Mouse (Mus musculus) spleen, adult 12 weeks (tissue): ENCODE results near the gene Cnnm3.

Source experiments
- DNase-seq: peaks from one replicate; pipeline ENCODE4 v3.0.0; 2022; ENCODE audit warnings: low spot score

Cnnm3 gene

DNA sequence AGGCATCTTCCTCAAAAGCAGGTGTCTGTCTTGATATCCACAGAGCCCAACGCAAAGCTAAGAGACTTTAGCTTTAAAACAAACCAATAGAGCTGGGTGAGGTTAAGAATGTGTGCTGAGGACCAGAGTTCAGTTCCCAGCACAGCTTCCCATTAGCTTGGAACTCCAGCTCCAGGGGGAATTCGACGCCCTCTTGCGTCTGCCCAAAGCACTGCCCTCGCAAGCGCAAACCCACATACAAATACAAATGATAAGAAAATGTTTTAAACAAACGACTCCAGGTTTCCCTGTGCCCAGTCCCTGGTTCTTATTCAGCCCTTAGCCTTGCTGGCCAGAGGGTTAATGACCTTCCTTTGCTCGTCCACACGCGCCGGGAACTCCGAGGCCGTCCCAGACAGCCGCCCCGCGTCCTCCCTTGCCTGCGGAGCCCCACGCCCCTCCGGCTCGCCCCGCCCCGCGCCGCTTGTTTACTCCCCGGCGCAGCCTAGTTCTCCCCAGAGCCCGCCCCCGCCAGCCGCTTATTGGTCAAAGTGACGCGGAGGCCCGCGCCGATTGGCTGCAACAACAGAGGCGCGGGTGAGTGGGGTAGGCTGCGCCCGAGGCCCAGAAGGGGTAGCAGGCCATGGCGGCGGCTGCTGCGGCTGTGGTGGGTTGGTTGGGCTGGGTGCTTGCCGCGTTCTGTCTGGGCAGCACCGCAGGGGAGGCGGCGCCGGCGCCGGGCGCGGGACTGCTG is at the start of gene Cnnm3:
Cnnm3 (plus strand) TSS at position 579 of the 733 bp plus-strand sequence.
- peak; percentile 98 for DNase-seq

DNA sequence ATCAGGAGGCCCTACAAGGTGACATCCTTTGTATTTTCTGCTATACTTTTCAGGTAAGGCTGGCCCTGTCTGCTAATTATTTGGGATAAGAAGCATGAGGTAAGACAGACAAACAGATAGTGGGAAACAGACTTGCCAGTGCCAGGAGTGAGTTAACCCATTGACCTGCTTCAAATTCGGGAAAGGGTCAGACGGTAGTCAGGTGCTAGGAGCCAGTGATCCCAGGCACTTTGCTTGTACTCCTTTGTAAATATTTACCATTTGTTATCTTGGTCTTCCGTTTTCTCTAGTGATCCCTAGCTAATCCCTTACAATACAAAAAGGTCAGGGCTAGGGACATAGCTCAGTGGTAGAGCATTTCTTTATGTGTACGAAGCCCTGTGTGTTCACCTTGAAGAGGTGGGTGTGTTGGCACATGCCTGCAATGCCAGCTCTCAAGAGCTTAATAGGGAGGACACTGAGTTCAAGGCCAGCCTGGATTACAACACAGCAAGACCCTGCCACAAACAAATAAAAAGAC is 46.0 kb upstream of the Cnnm3 start:
- no peak for DNase-seq

DNA sequence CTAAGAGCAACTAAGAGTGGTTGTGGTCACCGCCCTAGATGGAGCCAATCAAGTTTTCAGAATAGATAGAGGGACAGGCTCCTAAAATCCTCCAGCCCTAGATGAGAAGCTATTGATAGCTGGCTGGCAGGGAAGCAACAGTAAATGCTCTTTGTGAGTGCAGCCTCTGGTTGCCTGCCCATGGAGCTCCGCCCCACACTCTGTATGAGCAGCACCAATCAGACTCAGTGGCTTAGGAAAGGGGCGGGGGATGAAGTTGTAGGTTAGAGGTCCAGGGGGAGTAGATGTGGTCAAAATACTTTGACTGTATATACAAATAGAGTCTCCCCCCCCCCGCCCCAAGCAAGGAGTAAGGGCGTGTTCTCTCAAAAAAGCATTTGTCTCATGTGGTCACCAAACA is 44.2 kb upstream of the Cnnm3 start:
- no peak for DNase-seq

DNA sequence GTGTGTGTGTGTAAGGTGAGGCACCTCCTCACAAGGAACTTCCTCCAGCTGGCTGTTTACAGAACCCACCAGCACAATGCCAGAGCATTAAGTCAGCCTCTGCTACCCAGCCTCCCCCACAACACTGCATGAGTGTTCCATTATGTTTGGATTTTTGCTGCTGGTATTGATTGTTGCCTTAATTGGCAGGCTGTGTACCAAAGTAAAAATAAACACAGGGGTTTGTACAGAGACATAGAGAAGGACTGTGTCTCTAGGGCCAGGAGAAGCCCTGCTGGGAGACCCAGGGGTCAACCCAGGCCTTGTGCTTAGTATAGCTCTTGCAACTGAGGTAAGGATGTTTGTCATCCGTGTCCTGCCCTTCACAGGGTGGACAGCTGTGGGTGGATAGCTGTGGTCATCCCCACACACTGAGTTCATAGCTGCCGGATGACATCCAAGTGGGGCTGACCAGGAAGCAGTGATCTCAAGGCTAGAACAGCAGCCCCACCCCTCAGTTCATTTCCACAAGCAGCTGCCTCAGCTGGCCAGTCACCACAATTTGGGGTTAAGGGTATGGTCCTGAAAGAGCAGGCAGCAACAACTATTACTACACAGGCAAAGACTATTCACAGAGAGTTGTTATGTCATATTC is 41.7 kb upstream of the Cnnm3 start:
- no peak for DNase-seq

DNA sequence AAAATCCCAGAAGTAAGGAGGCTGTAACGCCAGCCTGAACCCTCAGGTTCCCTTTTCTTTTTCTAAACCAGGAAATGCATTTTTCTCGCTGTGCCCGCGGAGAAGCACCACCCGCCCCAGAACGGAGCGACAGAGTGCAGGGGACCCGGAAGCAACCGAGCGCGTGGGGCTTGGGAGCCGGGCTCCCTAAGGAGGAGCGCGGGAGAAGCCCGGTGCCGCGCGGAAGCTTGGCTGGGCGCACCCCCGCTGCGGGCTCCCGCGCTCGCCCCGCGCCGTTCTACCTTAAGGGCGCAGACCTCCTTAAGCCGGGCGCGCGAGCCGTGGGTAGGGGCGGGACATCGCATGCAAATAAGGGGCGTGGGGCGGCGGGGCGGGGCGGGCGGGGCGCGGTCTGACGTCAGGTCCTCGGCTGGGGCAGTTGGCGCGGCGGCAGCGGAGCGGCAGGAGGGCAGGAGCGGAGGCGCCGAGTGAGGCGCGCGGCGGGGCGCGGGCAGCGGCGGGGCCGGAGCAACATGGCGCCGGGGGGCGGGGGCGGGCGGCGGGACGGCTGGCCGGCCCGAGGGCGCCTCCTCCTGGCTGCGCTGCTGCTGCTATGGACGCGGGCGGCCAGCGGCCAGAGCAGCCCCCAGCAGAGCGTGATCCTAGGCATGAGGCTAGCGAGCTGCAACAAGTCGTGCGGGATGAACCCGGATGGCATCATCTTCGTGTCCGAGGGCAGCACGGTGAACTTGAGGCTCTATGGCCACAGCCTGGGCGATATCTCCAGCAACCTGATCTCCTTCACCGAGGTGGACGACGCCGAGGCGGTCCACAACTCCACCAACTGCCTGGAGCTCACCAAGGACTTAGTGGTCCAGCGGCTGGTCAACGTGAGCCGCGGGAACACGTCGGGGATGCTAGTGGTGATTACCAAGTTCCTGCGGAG is 40.2 kb upstream of the Cnnm3 start, which contains the start of gene Cnnm4:
Cnnm4 (plus strand) TSS at position 440 of the 925 bp plus-strand sequence.
- peak; percentile 72 for DNase-seq

DNA sequence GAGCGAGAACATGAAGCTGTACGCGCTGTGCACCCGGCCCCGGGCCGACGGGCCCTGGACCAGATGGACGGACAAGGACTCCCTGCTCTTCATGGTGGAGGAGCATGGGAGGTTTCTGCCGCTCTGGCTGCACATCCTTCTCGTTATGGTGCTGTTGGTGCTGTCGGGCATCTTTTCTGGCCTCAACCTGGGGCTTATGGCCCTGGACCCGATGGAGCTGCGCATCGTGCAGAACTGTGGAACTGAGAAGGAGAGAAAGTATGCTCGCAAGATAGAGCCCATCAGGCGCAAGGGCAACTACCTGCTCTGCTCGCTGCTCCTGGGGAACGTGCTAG is 39.6 kb upstream of the Cnnm3 start:
- no peak for DNase-seq

DNA sequence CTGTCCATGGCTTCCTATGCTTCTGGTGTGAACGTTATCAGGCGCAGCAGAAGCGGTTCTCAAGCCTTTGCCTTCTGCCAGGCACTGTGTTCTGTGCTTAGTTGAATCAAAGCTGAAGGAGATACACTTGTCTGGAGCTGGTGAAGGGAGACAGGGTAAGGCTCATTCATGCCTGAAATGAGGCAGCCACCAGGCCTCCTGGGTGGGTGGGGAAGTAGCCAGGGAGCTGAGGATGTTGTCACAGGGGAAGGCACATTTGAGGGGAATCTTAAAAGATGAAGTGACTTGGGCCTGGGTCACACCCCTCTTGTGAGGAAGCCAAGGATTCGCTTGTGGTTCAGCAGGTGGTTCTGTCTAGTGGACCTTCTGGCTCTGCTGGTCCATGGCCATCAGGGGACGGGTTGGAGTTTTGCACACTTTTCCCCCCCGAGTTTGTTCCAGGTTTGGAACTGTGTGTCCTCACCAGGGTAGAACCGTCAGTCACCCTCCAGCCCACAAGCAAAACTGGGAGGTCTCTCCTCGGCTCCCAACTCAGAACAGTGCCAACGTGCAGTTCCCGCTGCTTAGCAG is 38.4 kb upstream of the Cnnm3 start:
- no peak for DNase-seq

DNA sequence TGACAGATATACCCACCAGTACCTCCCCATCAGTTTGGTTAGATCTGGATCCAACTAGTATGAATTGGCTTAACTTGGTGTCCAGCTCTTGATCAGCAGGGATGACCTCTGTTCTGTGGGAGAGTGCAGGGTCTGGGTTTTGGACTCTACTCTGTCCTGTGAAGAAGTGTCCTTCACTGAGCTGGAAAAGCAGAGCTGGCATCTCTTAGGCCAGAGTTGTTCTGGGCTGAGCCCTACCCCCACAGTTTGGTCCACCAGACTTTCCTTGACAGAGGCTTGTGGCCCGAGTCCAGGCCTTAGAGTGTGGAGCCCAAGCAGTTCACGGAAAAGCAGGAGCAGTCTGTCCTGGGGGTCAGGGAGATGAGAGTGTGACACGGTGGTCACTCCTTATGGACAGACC is 37.0 kb upstream of the Cnnm3 start:
- DNase-seq: no peak

DNA sequence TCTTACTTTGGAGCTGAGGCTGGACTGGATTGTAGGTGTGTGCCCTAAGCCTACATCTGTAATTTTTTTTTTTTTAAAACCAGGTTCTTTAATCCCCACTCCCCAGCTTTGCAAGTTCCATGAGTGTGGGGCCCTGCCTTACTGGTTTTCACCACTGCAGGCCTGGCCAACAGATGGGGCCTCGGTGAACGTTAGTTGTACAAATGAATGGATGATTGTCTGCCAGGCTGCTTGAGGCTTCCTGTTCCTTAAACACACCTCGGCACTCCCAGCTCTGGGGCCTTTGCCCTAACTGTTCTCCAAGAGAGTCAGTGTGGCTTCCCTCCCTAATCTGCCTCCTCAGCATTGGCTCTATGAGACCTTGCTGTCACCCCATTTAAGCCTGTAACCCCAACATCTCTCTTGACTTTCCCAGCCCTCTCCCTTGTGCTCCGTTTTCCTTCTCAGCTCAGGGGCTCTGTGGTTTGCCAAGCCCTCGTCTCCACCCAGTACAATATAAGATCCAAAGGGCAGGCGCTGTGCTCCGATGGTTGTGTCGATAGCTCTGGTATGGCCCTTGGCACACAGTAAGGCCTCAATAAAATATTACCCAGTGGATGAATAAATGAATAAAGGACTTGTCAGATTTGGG is 36.1 kb upstream of the Cnnm3 start:
- DNase-seq: no peak

DNA sequence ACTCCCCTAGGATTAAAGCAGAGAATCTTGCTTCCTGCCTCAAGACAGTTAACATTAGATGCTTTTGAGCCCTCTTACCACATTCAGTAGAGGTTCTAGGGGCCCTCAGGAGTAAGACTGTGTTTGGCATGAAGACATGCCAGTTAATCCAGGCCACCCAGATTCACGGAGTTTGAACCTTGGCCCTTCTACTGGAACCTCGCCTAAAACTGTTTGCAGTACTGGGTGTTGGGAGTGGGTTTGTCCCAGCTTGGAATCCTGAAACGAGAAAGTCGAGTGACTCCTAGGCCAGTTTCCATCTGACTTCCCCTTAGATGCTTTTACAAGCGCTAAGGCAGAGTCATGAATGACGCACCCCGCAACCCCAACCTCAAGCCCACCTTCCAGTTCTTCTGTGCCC is 35.2 kb upstream of the Cnnm3 start:
- DNase-seq: no peak

DNA sequence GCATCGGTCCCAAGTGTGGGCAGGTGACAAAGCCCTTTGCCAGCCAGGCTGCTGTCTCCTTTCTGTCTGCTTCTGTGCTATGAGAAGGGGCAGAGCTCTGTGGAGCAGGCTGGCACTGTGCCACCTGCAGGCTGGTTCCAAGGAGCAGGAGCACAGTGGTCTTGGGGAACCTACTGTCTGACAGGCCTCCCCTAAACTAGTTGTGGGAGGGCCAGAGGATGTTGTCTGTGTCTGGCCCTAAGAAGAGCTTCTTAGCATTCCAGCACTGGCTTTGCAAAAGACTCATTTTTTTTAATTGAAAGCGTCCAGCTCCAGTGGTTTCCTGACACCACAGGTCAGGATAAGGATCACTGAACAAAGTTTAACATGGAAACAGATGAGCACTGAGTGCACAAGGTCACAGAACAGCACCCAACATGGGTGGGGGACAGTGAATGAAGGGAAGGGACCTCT is 33.3 kb upstream of the Cnnm3 start:
- no peak for DNase-seq

DNA sequence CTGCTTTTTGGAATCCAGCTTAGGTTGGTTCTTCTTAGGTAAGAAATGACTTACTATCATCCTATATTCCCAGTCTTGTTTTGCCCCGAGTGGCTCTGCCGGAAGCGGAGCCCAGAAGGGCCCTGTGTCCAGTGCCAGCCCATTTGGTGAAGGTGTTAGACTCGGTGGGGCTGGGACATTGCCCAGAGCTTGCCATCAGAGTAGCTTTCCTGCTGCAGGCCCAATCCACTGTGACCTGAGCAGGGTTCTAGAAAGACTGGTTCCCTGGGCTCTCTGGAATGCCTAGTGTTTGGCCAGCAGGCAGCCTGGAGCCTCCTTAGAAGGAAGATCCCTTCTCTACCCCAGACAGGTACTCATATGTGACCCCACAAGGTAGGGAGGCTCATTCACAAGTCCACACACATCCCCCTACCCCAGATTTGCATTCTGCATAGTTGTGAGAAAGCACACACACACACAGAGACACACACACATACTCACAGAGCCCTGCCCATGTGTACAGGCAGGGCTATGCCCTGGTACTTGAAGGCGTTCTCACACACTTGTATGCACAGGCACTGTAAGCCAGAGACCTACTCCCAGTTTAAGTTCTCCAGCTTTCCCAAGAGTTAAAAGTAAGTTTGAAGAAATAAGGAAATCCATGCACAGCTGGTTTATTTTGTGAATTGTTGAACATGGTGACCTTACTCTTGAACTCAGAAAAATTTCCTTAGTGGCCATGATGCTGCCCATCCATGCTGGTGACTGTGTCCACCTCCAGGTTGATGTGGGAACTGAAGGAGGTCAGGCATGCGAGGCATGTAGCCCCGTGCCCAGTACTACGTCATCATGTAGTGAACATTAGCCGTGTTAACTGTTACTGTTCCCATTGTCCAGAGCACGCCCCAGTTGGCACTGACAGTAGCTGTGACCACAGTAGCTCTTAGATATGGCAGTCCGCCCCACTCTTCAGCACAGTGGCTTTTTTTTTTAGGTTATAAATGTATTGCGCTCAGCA is 31.5 kb upstream of the Cnnm3 start:
- DNase-seq: no peak

DNA sequence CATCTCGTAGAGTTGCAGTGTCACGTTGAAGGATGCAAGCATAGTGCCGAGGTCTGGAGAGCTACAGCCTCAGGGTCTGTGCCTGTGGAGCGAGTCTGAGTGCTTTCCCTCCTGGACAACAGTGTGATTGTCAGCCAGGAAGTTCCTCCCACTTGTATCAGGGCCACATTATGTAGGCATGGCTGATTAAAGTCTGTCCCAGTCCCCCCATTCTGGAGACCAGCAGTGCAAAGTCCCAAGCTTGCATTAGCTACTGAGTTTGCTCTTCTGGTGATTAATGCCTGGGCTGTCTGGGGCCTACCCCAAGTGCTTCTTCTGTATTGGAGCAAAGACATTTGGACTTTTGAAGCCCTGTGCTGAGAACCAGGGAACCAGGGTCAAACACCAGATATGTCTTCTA is 27.8 kb upstream of the Cnnm3 start:
- no peak for DNase-seq

DNA sequence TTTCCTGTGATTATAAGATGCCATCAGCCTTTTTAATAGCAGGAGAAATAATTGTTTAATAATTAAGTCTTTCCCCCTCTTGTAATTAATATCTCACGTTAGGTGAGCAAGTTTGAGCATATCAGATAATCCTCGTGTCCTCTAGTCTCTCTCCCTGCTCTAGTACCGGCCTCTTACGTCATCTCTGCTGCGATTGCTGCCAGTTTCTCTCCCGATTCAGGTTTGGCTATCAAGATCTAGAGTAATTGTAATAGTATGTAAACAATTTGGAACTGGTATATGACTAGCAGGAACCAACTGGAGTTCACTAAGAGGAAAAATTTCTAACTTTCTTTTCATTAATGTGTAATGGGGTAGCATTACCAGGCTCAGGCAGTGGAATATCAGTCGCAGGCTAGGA is 26.6 kb upstream of the Cnnm3 start:
- no peak for DNase-seq

DNA sequence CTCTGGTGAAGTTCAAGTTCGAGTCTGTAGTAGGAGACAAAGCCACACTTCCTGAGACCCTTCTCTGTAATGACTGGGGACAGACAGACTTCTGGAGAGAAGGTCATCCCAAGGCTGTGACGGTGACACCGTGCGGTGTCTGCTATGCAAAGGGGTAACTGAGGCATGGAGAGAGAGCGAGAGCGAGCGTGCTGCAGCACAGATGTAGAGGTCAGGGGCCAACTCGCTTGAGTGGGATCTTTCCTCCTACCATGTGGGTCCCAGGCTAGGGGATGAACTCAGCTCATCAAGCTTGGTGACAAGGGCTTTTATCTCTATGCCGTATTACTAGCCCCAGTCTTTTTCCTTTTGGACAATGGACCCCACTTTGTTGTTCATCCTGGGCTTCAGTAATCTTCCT is 24.6 kb upstream of the Cnnm3 start:
- DNase-seq: no peak

DNA sequence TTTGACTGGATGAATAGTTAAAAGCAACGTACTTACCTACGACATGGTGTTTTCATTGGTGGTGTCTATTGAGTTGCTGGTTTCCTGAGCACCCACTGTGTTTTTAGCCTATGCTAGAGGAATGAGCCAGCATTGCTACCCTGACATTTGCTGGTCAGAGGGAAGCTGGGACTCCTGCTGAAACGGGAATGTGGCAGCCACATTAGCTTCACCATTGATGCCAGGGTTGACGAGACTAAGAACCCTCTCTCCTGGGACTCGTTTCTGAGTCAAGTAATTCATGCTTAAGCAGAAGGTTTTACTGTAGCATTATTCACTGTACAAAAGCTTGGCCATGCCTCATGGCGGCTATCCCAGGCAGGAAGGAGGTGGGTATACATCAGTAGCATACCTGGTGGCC is 22.0 kb upstream of the Cnnm3 start:
- DNase-seq: no peak

DNA sequence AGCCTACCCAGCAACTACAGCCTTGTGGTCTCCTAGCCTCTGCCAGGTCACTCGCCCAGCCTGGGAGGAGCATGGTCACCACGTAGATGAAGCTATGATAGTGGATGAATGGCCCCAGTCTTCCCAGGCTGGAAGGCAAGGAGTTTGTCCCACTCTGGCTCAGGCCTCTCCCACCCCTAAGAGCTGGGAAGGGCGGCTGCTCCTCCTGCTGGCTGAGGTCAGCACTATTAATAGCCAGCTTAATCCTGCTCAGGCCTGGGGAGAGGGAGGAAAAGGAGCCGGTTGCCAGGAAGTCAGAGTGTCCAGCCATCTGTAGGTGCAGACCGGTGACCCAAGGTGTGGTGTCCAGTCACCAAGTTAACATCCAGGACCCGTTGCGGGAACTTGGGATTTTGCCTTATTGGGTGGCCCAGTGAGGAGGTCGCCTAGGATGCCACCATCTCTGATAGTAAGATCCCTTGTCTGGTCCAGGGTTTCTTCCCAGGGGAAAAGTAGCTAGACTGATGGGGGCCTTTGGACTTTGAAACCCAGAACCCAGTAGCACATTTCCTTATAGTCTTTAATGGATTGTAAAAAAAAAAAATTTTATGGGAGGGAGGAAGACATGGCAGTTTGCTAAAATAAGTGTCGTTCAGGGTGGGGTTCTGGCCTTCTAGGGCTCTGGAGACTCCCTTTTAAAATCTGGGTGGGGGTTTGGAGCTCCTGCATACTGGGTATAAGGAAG is 19.1 kb upstream of the Cnnm3 start:
- DNase-seq: no peak

DNA sequence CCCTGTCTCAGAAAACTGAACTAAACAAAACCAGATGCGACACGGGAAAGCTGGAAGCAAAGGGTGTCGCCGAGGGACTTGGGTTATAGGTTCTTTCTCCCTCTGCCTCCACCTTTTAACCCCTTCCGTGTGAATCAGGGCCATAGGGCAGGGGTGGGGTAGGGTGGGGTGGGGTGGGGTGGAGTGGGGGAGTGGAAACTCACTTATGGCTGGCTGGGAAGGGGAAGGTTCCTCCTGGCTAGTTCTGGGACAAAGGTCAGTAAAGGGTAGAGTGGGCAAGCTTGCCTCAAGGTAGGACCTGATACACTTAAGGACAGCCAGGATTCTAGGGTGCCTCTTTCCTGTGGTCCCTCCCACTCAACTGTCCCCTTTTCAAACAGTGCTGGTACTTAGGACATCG is 18.4 kb upstream of the Cnnm3 start:
- no peak for DNase-seq

DNA sequence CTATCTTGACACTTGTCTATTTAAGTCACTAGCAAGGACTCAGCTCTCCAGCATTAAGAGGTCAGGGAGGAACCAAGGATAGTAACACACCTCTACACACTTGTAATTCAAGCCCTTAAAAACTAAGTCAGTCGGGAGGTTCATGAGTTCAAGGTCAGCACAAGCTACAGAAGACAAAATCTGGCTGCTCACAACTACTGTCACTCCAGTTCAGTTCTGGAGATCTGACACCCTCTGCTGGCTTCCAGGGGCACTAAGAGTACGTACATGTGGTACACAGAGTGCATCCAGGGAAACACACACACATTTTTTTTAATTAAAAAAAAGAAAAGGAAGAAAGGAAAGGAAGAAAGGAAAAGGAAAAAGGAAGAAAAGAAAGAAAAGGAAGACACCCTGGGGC is 14.9 kb upstream of the Cnnm3 start:
- DNase-seq: no peak

DNA sequence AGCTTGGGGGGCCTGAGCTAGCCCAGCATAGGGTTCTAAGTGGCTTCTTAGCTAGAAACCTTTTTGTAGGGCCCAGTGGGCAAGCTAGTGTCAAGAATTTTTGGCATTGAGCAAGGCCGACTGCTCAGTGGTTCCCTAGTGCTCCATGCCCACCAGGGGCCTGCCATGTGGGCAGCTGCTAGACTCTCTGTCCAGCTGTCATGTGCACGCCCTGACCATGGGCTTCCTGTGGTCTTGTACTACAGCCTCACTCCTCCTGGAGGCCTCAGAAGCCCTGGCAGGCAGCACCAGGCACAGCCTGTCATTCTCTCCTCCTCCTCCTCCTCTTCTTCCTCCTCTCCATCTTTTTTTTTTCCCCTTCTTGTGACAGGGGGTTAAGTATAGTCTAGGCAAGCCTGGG is 14.4 kb upstream of the Cnnm3 start:
- DNase-seq: no peak
